Mouse (Mus musculus) spleen, postnatal 14 days (tissue): ENCODE results near the gene Birc7.
A peak's percentile ranks its signal among the peaks of the same experiment; 100 is the strongest.

Experiments
- DNase-seq, 2 experiments: peaks; one replicate each; pipeline ENCODE4 v3.0.0; 2021 to 2022; ENCODE audit warnings: low spot score in 2 of 2

Gene Birc7

DNA sequence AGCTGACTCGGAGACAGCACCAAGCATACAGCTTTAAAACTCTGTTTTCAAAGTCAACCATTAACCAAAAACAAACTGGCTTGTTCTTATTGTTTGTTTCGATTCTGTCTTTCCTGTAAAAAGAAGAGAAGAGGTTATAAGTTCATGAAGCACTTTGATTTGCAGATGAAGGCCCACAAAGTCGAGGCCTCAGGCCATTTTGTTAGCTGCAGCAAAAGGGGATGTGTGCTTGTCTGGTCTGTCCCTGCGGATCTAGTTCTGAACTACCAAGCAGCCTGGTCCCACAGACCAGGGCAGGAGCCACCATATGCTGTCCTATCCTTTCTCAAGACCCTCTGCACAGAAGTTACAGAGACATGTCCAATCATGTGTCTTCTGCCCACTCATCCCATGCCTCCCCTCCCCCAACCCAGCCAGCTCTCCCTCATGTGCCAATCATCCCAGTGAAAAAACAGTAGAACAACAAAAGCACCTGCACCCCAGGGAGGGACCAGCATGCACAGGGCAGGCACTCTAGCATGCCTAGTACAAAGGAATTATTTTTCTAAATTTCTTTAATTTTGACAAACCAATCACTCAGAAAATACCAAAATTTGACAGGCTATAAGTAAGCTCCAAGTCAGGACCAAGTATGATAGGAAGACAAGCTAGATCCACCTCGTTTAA, 23.1 kb upstream of the Birc7 start:
- DNase-seq, result no peak

DNA sequence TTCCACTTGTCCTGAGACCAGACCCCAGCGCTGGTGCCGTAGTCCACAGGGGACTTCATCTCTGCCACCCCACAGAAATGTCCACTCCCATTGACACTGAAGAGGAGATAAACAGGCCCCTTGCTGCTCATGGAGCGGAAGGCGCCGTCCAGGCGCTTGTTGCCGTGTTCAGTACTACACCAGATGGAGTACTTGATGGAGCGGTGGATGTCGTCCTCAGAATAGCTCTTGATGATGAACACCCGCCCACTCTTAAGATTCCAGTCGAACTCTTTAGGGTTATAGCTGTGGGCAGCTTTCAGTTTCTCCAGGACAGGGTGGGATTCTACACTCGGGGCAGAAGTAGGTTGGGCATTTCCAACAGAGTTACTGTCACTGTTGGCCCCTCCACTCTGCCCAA, 17.9 kb upstream of the Birc7 start:
- DNase-seq, result no peak

- DNase-seq, result no peak
Observed at GRCm38 (mm10) chr2:180915886-180916433, 12.9 kb upstream of the Birc7 start.

GRCm38 (mm10) chr2:180919913-180920809, 8.7 kb upstream of the Birc7 start:
- peak; percentile 9 to 26 for DNase-seq

DNA sequence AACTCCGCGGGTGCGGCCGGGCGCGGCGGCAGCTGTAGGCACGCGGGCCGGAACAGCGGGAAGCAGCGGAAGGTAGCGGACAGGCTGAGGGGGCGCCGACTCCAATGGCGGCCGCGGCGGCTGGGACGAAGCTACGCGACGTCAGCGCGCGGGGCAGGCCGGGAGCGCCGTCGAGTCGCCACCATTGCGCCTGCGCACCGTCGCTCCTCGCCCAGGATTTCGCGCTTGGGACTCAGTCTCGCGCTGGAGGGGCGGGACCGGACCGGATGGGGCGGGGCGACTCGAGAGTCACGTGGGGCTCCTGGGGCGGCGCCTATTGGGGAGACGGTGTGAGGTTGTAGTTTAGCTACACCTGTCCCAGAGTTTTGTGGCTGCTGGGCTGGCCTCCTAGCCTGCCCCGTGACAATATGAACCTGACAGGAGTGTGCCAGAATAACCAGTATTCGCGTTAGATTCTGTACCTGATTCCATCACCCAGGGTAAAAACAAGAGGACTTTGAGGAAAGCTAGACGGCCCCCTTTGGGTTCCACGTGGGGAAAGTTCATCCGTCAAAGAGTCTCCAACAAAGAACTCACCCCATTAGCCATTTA, 7.9 kb upstream of the Birc7 start, which contains the start of gene Ythdf1:
TSS of gene Ythdf1 (minus strand) at position 140 of the 591 bp plus-strand sequence.
- peak; percentile 98 to 99 for DNase-seq

GRCm38 (mm10) chr2:180922739-180923138, 6.1 kb upstream of the Birc7 start:
- no peak for DNase-seq

- DNase-seq, result peak; percentile 27 to 44
Observed at GRCm38 (mm10) chr2:180925176-180925575, 3.6 kb upstream of the Birc7 start.

DNA sequence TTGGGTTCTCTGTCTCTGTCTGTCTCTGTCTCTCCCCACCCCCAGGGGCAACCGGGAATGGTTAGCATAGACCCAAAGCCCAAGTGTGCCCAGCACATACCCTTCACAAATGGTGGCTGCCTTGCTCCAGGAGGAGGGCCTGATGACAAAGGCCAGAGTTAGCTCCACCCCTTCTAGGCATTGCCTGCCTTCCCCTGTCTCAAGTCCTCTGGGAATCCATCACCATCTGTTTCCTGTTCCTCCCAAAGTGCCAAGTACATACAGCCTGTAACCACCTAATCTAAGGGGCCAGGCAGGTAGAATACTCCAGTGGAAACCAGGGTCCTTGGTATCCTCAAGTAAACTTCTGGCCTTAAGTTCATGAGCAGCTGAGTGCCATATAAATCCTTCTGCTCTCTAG, 3.6 kb downstream of the Birc7 start:
- no peak for DNase-seq

- DNase-seq, result no peak
Observed at GRCm38 (mm10) chr2:180940187-180940586, 11.4 kb downstream of the Birc7 start.

- no peak for DNase-seq
Observed at GRCm38 (mm10) chr2:180941869-180942268, 13.0 kb downstream of the Birc7 start.

GRCm38 (mm10) chr2:180949947-180950346, 21.1 kb downstream of the Birc7 start:
- DNase-seq, result no peak

GRCm38 (mm10) chr2:180952731-180953171, 23.9 kb downstream of the Birc7 start:
- DNase-seq, result no peak

DNA sequence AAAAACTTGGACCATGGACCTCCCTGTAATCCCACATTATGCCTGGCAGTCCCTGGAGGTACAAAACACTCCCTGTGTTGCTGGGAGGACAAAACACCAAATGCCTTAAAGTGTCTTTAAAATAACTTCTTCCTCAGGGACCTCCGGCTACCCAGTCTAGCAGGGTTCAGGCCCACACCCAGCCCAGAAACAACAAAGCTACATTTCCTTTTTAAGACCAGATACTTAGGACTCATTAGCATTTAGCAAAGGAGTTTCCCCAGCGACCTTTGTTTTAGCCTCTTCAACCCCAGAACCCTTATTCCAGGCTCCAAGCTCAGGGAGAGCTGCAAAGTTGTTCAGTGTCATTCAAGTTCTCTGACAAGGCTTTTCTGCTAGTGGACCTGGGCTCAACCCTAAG, 24.8 kb downstream of the Birc7 start:
- no peak for DNase-seq

DNA sequence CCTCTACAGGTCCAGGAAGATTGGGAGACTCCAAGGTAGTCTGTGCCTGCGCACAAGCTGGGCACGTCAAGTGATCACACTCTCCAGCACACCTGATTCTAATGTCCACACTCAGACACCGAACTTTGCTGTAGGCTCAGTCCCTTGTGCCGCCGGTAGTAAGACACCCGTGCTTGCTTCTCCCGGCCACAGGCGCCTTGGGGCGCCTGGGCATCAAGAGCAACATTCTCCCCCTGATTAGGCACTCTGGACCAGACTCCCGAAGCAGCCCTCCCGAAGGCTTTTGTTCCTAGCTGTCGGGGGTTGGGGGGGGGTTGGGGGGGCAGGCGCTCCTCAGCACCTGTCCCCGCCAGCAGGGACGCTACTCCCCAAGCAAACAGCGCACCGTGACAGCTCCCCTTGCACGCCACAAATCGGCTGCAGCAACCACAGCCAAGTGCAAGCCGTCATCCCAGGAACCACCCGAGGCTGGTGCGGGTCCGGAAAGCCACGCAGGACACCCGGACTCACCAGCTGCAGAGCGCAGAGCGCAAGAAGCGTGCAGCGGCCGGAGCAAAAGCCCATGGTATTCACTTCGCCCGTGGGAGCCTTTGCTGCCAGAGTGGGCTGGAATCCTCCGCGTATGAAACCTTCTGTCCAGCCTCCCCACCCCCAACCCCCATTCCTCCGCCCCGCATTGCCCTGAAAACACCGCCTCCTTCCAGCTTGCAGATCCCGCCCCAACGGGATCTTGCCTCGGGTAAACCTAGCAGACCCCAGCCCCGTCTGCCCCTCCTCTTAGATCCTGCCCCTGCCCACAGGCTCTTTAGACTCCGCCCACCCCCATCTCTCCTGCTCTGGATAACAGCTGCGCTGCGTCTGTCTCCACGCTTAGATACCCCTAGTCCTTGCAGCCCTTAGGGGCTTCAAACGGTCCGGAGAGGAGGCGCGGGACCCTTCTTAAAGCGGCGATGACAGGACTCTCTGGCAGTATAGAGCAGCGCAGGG, 25.5 kb downstream of the Birc7 start, which contains the start of gene Nkain4:
TSS of gene Nkain4 (minus strand) at position 639 of the 987 bp plus-strand sequence.
- no peak for DNase-seq

DNA sequence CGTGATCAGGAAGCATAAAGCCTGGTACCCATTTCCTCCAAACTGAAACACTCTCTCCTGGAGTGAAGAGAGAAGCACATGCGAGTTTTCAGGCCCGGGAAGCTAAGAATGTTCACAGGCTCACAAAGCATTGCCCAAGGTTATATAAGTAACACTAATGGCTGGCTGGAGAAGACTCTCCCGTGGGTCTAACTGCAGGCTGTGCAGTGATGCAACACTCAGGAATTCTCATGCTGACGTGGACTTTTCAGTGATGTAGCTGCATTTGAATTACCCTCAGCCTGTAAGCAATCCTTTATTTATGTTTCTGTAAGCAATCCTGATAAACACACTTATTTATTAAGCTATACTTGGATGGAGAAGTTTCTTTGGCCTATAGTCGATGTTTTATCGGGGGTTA, 30.8 kb downstream of the Birc7 start:
- no peak for DNase-seq

DNA sequence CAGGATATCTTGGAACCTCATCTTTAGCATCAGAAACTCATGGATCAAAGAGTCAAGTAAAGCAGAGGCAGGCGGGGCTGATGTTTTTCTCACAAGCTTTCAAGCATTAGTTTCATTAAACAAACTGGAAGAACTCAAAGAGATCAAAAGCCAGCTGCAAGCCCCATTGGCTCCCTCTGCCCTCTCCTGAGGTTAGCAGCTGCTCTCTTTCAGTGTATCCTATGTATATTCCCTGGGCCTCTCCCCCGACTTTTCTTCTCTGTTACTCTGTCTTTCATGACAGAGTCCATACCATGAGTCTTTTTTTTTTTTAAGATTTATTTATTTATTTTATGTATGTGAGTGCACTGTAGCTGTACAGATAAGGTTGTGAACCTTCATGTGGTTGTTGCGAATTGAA, 31.4 kb downstream of the Birc7 start:
- no peak for DNase-seq

DNA sequence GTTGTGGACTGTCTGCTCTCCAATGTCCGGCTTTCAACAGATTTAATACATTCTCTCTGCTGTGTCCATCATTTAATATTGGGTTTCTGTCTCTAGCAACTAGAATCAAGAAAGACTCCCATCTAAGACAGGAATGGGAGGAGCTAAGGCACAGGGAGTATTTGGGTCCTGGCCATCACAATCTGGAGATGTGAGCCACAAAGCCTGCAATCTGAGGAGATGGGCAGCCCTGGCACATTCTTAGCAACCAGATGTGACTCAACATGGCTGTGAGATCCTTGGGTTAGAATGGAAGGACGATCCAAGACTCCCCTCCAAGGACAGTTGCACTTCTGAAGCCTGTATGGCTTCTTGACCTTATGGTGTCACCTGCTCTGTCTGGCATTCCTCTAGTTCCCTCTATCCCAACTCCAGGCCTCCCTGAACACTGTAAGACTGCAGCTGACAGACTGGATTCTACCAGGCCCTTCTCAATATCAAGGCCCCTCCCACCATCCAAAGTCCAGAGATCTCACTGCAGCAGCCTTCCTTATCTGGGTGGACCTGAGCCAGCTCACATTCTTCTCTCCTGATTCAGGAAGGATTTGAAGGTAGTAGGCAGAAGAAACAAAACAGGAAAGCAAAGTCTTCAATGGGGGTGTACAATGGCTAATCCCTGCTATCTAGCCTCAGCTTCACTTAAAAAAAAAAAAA, 33.9 kb downstream of the Birc7 start:
- no peak for DNase-seq

DNA sequence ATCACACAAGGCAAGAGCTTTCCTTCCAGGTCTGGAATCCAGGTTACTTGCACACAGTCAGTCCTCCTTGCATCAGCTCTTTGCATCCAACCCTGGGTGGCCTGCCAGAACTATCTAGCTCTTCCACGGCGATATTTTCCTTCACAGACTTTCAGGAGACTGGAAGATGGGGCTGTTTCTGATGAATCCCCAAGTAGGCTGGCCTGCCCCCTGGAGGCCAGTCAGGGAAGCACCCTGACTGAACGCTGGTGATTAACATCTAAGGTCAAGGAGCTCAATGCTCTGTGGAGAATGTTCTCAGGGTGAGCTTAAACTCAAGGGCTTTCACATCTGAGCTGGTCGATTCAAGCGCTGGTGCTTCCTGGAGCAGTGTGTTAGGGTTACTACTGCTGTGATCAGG, 35.1 kb downstream of the Birc7 start:
- peak; percentile 27 to 49 for DNase-seq

DNA sequence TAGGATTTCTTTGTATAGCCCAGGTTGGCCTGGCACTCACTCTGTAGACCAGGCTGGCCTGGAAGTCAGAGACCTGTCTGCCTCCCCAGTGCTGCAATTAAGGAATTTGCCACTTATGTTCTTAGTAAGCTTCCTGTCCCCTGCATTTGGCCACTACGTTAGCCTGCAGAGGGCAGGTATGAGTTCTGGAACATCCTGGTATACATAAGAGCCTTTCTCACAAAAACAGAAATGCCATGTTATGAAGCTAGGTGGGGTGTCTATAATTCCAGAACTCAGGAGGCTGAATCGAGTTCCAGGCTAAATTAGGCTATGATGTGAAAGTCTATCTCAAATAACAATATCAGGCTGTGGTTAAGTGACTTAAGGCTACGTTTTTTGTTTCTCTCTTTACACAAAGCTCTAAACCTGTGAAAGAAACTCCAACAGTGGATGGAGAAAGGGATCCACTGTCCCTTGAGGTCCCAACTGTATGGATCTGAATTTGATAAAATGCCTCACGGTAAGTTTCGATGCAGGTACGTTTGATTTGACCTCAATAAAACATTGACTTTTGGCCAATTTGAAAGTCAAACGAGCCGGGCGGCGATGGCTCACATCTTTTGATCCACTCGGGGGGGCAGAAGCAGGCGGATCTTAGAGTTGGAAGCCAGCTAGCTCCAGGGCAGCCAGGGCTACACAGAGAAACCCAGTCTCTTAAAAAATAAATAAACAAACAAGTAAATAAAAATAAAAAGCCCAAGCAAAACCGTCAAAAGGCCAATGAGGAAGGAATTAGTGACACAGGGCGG, 37.5 kb downstream of the Birc7 start:
- no peak for DNase-seq
